Mouse (Mus musculus) ovary, adult 10 weeks (tissue): ENCODE data around the gene Ttc9. TPM values are rescaled to one million over a fixed set of nuclear protein-coding genes. Genes with fewer than 3 reads are reported as not detected.

Experiments used
- polyA plus RNA-seq: library from polyadenylated mRNA; stranded (reverse); fragments of 350-450 nt; fragmentation: Illumina TruSeq; extraction: RNeasy Lipid Tissue Mini Kit (QIAGEN cat#74804); gene quantifications from one replicate; pipeline ENCODE4 v1.2.3, GENCODE M21; 2014

The Ttc9 gene
- polyA plus RNA-seq, result 5.1 TPM

GRCm38 (mm10) chr12:81630915-81631660 is at the start of gene Ttc9:
Ttc9 (plus strand) TSS chr12:81631249.

GRCm38 (mm10) chr12:81594902-81595671 is 36.0 kb upstream of the Ttc9 start, which contains the start of gene Med6:
Med6 (minus strand) TSS chr12:81595008.

Other genes with a start within 250 kb of the Ttc9 start
- gene Adam4, start 209.3 kb upstream of the Ttc9 start, polyA plus RNA-seq, result 0.40 TPM
- 291 TPM for gene Cox16, start 146.1 kb upstream of the Ttc9 start, polyA plus RNA-seq
- 12.2 TPM for gene Gm20498, start 98.3 kb upstream of the Ttc9 start, polyA plus RNA-seq
- gene Synj2bp, start 98.3 kb upstream of the Ttc9 start, polyA plus RNA-seq, result 171 TPM
- gene Adam21, start 62.8 kb upstream of the Ttc9 start, polyA plus RNA-seq, result 0.29 TPM
- gene Med6, start 36.2 kb upstream of the Ttc9 start, polyA plus RNA-seq, result 97.9 TPM
- not detected for gene Map3k9, start 149.9 kb downstream of the Ttc9 start, polyA plus RNA-seq
- 37.7 TPM for gene Pcnx, start 228.8 kb downstream of the Ttc9 start, polyA plus RNA-seq